Mouse (Mus musculus) limb, embryonic 11.5 days (tissue): Measurements from ENCODE around the gene Magt1. TPM values are rescaled to one million over a fixed set of nuclear protein-coding genes. Genes with fewer than 3 reads are reported as not detected.
A peak's percentile ranks its signal among the peaks of the same experiment; 100 is the strongest.
"Not testable (repeated sequence)": the region's sequence is repeated elsewhere in the genome, so short reads cannot be mapped to it uniquely, and the experiment has no call there.

Experiments
- ATAC-seq: fragments of 200-750 bp; cut with Nextera tagmentation; 2 replicates; pipeline ENCODE4 v1.8.0; 2017; ENCODE audit warnings: low read depth; ENCODE audit not compliant: insufficient number of reproducible peaks, low FRiP score, low TSS enrichment
- DNase-seq: peaks from one replicate; pipeline ENCODE4 v3.0.0-alpha.2; 2015; ENCODE audit warnings: low spot score
- H3K27ac ChIP-seq: fragments of 300-500 bp; sonication (generic); replicated peaks from 2 replicates; pipeline ENCODE4 v1.5.1; 2014; ENCODE audit warnings: low read depth, mild to moderate bottlenecking, low read length
- H3K27me3 ChIP-seq: fragments of 300-500 bp; sonication (generic); 2 replicates; pipeline ENCODE4 v1.6.1; 2014; ENCODE audit warnings: mild to moderate bottlenecking, low read length, mixed read lengths; ENCODE audit not compliant: control insufficient read depth, insufficient read depth
- H3K36me3 ChIP-seq: fragments of 300-500 bp; sonication (generic); 2 replicates; pipeline ENCODE4 v1.6.1; 2014; ENCODE audit warnings: mild to moderate bottlenecking, low read length, moderate library complexity, mixed read lengths; ENCODE audit not compliant: control insufficient read depth, insufficient read depth
- H3K4me1 ChIP-seq: fragments of 300-500 bp; sonication (generic); 2 replicates; pipeline ENCODE4 v1.6.1; 2014; ENCODE audit warnings: low read length, mixed read lengths; ENCODE audit not compliant: control insufficient read depth, insufficient read depth
- H3K4me2 ChIP-seq: fragments of 300-500 bp; sonication (generic); 2 replicates; pipeline ENCODE4 v1.6.1; 2014; ENCODE audit warnings: low read depth, mild to moderate bottlenecking, moderate library complexity; ENCODE audit not compliant: severe bottlenecking
- H3K4me3 ChIP-seq: fragments of 300-500 bp; sonication (generic); 2 replicates; pipeline ENCODE4 v1.5.1; 2014; ENCODE audit warnings: low read depth, low read length
- H3K9ac ChIP-seq: fragments of 300-500 bp; sonication (generic); 2 replicates; pipeline ENCODE4 v1.6.1; 2014; ENCODE audit warnings: mild to moderate bottlenecking, low read length
- H3K9me3 ChIP-seq: fragments of 300-500 bp; sonication (generic); 2 replicates; pipeline ENCODE4 v1.6.1; 2016; ENCODE audit warnings: low read length; ENCODE audit not compliant: control insufficient read depth
- WGBS: fragments of 180-500 bp; shearing (Covaris S2); extraction: QIAGEN DNeasy Blood & Tissue Kit; methylation state at CpG from one replicate; pipeline ENCODE4 v1.1.7; 2014; 5-methylcytosine and 5-hydroxymethylcytosine counted together
- polyA plus RNA-seq: library from polyadenylated mRNA; unstranded; fragments of >200 nt; fragmentation: Nextera tagmentation; extraction: Ambion mirVana; gene quantifications from 2 replicates; pipeline ENCODE4 v1.2.1, GENCODE M21; 2014

The Magt1 gene
- polyA plus RNA-seq, 1 experiment from 2014 or later: 63.2 TPM

- ATAC-seq (peak; percentile 23; the same call in 1 of the 2 replicates), DNase-seq (no peak)
- no peak overlapping the region; the same call in 1 of the 2 replicates for H3K4me3 ChIP-seq
- 39% methylated on average over 8 of the region's 8 CpGs for WGBS
- no peaks in the 10 kb centered on the region for H3K27me3 ChIP-seq
- H3K4me1 ChIP-seq: no peaks in the 10 kb centered on the region
- H3K4me2 ChIP-seq: no peak overlapping the region
- H3K9ac ChIP-seq: no peak overlapping the region
- H3K36me3 ChIP-seq: no peaks in the 10 kb centered on the region
- no peak overlapping the region for H3K27ac ChIP-seq
- no peaks in the 10 kb centered on the region for H3K9me3 ChIP-seq
Observed at GRCm38 (mm10) chrX:105929478-105930038, 82.1 kb downstream of the Magt1 start.

GRCm38 (mm10) chrX:105928861-105929477 lies 82.7 kb downstream of the Magt1 start, which contains the start of gene Atrx:
TSS of gene Atrx (minus strand) at chrX:105929403.
- H3K9me3 ChIP-seq: no peaks in the 10 kb centered on the region
- peak; percentile 92 for ATAC-seq
- WGBS: 21% methylated on average over 42 of the region's 42 CpGs
- H3K4me1 ChIP-seq: no peaks in the 10 kb centered on the region
- peak within 1 kb of the TSS; percentile 92 for H3K27ac ChIP-seq
- peak within 1 kb of the TSS; percentile 96 for H3K9ac ChIP-seq
- no peaks in the 10 kb centered on the region for H3K36me3 ChIP-seq
- peak within 1 kb of the TSS; percentile 63 for H3K4me3 ChIP-seq
- no peaks in the 10 kb centered on the region for H3K27me3 ChIP-seq
- peak; percentile 76 for DNase-seq
- H3K4me2 ChIP-seq: peak within 1 kb of the TSS; percentile 28; the same call in 1 of the 2 replicates

DNA sequence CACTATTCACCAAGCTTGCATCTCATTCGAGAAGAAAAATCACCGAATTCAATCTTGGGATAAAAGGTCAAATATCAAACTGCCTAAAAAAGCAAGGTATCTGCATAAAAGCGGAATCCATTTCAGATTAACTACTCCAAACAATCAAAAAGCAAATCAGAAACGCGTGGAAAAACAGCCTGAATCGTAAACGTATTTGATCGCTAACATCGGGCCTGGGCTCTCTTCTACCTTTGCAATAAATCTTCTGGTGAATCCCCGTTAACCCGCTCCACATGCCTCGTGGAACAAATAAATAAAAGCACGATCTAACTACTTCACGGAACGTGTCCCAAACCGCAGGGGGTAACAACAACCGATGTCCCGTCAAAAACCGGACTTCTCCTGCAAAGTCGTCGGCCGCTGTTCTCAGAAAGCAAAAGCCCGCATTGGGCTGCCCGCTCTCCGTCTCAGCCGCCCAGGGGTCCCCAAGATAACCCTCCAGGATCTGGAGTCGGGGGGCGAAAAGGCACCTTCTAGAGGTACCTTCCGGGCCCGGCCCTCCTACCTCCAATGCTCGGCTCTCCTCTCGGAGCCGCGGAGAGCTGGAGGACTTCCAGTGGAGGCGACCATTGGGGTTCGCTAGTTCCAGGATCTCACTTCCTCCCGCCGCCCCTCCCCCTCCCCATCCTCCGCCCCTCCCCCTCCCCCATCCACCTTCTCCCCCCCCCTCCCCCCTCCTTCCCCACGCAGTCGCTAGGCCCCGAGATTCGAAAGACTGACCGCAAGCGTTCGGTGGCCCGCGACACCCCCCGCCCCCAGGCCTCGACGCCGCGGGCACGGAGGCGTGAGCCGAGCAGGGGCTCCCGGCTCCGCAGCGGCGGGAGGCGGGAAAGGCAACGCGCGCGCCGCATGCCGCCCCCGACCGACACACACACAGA lies 83.5 kb downstream of the Magt1 start:
- Histone ChIP-seq H3K4me2 (peak overlapping the region; percentile 28), H3K27ac (peak overlapping the region; percentile 92), H3K27me3 (no peaks in the 10 kb centered on the region), H3K4me3 (peak overlapping the region; percentile 63), H3K36me3 (0 out of 2 replicates have a peak, but pooled peaks cover 2% of the 10 kb centered on the region), H3K4me1 (no peaks in the 10 kb centered on the region), H3K9ac (peak overlapping the region; percentile 96), H3K9me3 (no peaks in the 10 kb centered on the region)
- peak; percentile 56 for DNase-seq
- ATAC-seq: peak; percentile 49; the same call in 1 of the 2 replicates
- WGBS: 29% methylated on average over 39 of the region's 69 CpGs

DNA sequence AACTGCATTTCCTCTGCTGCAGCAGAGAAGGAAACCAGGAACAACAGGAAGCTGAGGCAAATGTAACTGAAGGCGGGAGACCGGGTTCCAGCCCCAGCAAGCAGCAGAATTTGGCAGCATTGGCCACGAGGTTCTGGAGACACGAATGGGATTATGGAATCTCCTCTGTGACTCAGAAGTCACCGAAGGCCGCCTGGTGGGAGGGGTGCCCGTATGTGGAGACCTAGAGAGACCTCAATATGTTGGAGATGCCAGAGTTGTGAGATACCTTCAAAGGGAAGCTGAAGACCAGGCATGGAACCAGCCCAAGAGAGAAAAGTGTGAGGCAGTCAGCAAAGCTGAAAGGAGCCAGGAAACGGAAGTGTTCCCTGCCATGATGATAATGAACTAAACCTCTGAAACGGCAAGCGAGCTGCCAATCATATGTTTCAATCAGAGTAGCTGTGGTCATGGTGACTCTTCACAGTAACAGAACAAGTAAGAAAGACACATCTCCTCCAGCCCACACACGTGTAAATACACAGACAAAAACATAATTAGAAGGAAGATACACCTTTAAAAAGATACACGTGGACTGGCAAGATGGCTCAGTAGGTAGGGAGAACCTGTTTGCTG lies 85.5 kb downstream of the Magt1 start:
- ATAC-seq: no peak

GRCm38 (mm10) chrX:105924326-105925070 lies 87.2 kb downstream of the Magt1 start:
- WGBS: 89% methylated on average over 5 of the region's 5 CpGs
- no peak for DNase-seq
- Histone ChIP-seq H3K36me3 (0 out of 2 replicates have a peak, but pooled peaks cover 2% of the 10 kb centered on the region), H3K4me2 (no peak overlapping the region), H3K27ac (no peak overlapping the region), H3K9me3 (no peaks in the 10 kb centered on the region), H3K4me1 (no peaks in the 10 kb centered on the region), H3K4me3 (no peak overlapping the region), H3K9ac (no peak overlapping the region), H3K27me3 (no peaks in the 10 kb centered on the region)
- ATAC-seq: no peak

More for the DNA sequence above, 85.5 kb downstream of the Magt1 start:
- no peaks in the 10 kb centered on the region for H3K27me3 ChIP-seq
- H3K36me3 ChIP-seq: 0 out of 2 replicates have a peak, but pooled peaks cover 2% of the 10 kb centered on the region
- no peaks in the 10 kb centered on the region for H3K4me1 ChIP-seq
- WGBS: 78% methylated on average over 12 of the region's 12 CpGs
- no peak for DNase-seq
- no peak overlapping the region for H3K4me2 ChIP-seq
- no peak overlapping the region for H3K27ac ChIP-seq
- H3K4me3 ChIP-seq: no peak overlapping the region
- no peaks in the 10 kb centered on the region for H3K9me3 ChIP-seq
- no peak overlapping the region for H3K9ac ChIP-seq

DNA sequence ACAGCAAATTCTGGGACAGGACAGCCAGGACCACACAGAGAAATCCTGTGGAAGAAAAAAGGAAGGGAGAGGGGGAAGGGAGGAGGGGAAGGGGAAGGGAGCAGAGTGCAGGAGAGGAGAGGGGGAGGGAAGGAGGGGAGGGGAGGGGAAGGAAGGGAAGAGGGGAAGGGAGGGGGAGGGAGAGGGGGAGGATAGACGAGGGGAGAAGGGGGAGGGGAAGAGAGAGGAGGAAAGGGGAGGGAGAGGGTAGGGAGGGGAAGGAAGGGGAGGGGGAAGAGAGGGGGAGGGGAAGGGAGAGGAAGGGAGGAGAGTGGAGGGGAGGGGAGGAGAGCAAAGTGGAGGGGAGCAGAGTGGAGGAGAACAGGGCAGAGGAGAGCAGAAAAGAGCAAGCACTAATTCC lies 87.8 kb downstream of the Magt1 start:
- Histone ChIP-seq H3K4me1 (no peaks in the 10 kb centered on the region), H3K4me2 (no peak overlapping the region), H3K4me3 (no peak overlapping the region), H3K36me3 (0 out of 2 replicates have a peak, but pooled peaks cover 2% of the 10 kb centered on the region), H3K27ac (no peak overlapping the region), H3K9ac (no peak overlapping the region), H3K27me3 (no peaks in the 10 kb centered on the region), H3K9me3 (no peaks in the 10 kb centered on the region)
- no peak for DNase-seq
- WGBS: no CpG with 5 or more reads among the region's 1 CpGs
- no peak for ATAC-seq

GRCm38 (mm10) chrX:105922986-105923385 lies 88.7 kb downstream of the Magt1 start:
- H3K4me3 ChIP-seq, H3K27me3 ChIP-seq, H3K36me3 ChIP-seq, H3K9ac ChIP-seq, H3K9me3 ChIP-seq, DNase-seq, H3K27ac ChIP-seq, H3K4me1 ChIP-seq, H3K4me2 ChIP-seq, ATAC-seq: not testable (repeated sequence)
- WGBS: 86% methylated on average over 7 of the region's 7 CpGs
